Mouse (Mus musculus) embryonic facial prominence, embryonic 11.5 days (tissue): ENCODE results near the gene Acvr2a. TPM values are rescaled to one million over a fixed set of nuclear protein-coding genes. Genes with fewer than 3 reads are reported as not detected.
"Not testable (repeated sequence)": the region's sequence is repeated elsewhere in the genome, so short reads cannot be mapped to it uniquely, and the experiment has no call there.

ENCODE experiments used
- ATAC-seq: fragments of 200-750 bp; cut with Nextera tagmentation; replicated peaks from 2 replicates; pipeline ENCODE4 v1.8.0; 2017; ENCODE audit warnings: low read depth; ENCODE audit not compliant: insufficient number of reproducible peaks, low FRiP score, low TSS enrichment
- DNase-seq: peaks from one replicate; pipeline ENCODE4 v3.0.0-alpha.2; 2015; ENCODE audit warnings: low spot score
- H3K27ac ChIP-seq: fragments of 300-500 bp; sonication (generic); replicated peaks from 2 replicates; pipeline ENCODE4 v1.5.1; 2014; ENCODE audit warnings: mild to moderate bottlenecking, low read depth, low read length, control low read depth
- H3K27me3 ChIP-seq: fragments of 300-500 bp; sonication (generic); 2 replicates; pipeline ENCODE4 v1.6.1; 2014; ENCODE audit warnings: mild to moderate bottlenecking, low read length, moderate library complexity, mixed read lengths; ENCODE audit not compliant: control insufficient read depth, insufficient read depth
- H3K36me3 ChIP-seq: fragments of 300-500 bp; sonication (generic); replicated peaks from 2 replicates; pipeline ENCODE4 v1.6.1; 2014; ENCODE audit warnings: low read depth, mild to moderate bottlenecking, low read length, moderate library complexity, mixed read lengths; ENCODE audit not compliant: control insufficient read depth, insufficient read depth
- H3K4me1 ChIP-seq: fragments of 300-500 bp; sonication (generic); 2 replicates; pipeline ENCODE4 v1.6.1; 2014; ENCODE audit warnings: low read length, mixed read lengths; ENCODE audit not compliant: control insufficient read depth, insufficient read depth
- H3K4me2 ChIP-seq: fragments of 300-500 bp; sonication (generic); 2 replicates; pipeline ENCODE4 v1.6.1; 2014; ENCODE audit warnings: low read depth, mild to moderate bottlenecking, control low read depth, low read length, moderate library complexity
- H3K4me3 ChIP-seq: fragments of 300-500 bp; sonication (generic); 2 replicates; pipeline ENCODE4 v1.5.1; 2014; ENCODE audit warnings: low read depth, low read length, control low read depth
- H3K9ac ChIP-seq: fragments of 300-500 bp; sonication (generic); replicated peaks from 2 replicates; pipeline ENCODE4 v1.6.1; 2014; ENCODE audit warnings: mild to moderate bottlenecking, control low read depth, low read length
- H3K9me3 ChIP-seq: fragments of 300-500 bp; sonication (generic); replicated peaks from 2 replicates; pipeline ENCODE4 v1.6.1; 2016; ENCODE audit warnings: mild to moderate bottlenecking, low read length, inconsistent platforms, mixed read lengths; ENCODE audit not compliant: control insufficient read depth
- WGBS: fragments of 180-500 bp; shearing (Covaris S2); extraction: QIAGEN DNeasy Blood & Tissue Kit; methylation state at CpG from one replicate; pipeline ENCODE4 v1.1.7; 2014; 5-methylcytosine and 5-hydroxymethylcytosine counted together
- polyA plus RNA-seq: library from polyadenylated mRNA; unstranded; fragments of >200 nt; fragmentation: Nextera tagmentation; extraction: Ambion mirVana; gene quantifications from 2 replicates; pipeline ENCODE4 v1.2.1, GENCODE M21; 2014

Acvr2a gene
- polyA plus RNA-seq, 1 experiment from 2014 or later, result 34.7 TPM

DNA sequence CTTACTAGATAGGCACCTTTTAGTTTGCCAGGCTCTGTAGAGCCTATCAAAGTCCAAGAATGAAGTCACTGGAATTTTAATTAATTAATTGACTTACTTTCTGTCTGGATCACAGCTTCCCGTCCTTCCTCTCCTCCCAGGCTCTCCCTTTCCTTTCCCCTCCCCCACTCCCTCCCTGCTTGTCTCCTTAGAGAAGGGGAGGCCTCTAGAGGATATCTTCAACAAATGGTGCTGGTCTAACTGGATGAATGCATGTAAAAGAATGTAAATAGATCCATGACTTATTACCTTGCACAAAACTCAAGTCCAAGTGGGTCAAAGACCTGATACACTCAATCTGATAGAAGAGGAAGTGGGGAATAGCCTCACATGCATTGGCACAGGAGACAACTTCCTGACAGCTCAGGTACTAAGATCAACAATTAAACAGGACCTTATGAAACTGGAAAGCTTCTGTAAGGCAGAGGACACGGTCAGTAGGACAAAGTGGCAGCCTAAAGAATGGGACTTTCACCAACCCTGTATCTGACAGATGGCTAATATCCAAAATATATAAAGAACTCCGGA is 20.1 kb downstream of the Acvr2a start:
- no peak for DNase-seq
- Histone ChIP-seq H3K4me1 (no peaks in the 10 kb centered on the region), H3K36me3 (no peaks in the 10 kb centered on the region), H3K9me3 (no peaks in the 10 kb centered on the region), H3K27me3 (no peaks in the 10 kb centered on the region), H3K27ac (no peak overlapping the region), H3K4me3 (no peak overlapping the region), H3K9ac (no peak overlapping the region), H3K4me2 (no peak overlapping the region)
- 62% methylated on average over 3 of the region's 3 CpGs for WGBS
- ATAC-seq, result no peak

DNA sequence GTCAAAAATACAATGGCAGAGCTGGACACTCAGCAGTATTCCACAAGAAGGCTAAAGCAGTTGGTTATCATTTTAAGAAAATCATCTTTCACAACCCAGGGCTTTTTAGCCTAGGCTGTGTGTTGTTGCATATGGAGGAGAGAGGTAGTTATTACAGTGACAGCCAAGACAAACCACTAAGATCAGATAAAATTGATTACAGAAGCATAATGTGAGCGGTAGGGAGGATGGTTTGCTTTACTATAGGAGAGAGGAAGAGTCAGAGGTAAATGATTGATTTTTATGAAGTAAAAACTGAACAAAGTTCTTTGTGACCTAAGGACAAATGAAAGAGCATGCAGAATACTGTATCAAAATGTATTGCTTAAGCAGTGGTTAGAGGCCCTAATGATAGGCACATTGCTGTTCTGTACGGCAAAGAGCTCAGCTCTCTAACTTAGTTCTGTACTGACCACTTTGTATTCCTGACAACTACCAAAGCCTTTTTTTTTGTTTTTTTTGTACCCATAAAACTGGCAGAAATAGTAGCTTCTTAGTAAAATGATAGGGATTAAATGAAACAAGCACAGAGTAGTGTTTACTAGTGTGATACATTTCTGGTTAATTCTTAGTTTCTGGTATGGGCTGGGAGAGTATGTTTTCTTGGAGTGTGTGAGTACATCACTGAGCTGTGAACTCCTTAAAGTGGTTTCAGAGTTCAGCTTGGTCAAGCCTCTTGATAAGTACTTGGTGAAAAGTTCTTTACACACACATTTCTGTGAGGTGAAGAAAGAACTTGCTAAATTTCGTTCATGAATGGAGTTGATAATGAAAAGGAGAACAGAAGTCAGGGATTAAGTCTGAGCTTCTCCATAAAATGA is 27.9 kb downstream of the Acvr2a start:
- H3K27me3 ChIP-seq, result no peaks in the 10 kb centered on the region
- no peaks in the 10 kb centered on the region for H3K9me3 ChIP-seq
- no peak overlapping the region for H3K27ac ChIP-seq
- no peak overlapping the region for H3K4me3 ChIP-seq
- no peak overlapping the region for H3K4me2 ChIP-seq
- DNase-seq (no peak), ATAC-seq (no peak)
- no peak overlapping the region for H3K9ac ChIP-seq
- H3K36me3 ChIP-seq, result no peaks in the 10 kb centered on the region
- H3K4me1 ChIP-seq, result no peaks in the 10 kb centered on the region
- 81% methylated on average over 3 of the region's 3 CpGs for WGBS

DNA sequence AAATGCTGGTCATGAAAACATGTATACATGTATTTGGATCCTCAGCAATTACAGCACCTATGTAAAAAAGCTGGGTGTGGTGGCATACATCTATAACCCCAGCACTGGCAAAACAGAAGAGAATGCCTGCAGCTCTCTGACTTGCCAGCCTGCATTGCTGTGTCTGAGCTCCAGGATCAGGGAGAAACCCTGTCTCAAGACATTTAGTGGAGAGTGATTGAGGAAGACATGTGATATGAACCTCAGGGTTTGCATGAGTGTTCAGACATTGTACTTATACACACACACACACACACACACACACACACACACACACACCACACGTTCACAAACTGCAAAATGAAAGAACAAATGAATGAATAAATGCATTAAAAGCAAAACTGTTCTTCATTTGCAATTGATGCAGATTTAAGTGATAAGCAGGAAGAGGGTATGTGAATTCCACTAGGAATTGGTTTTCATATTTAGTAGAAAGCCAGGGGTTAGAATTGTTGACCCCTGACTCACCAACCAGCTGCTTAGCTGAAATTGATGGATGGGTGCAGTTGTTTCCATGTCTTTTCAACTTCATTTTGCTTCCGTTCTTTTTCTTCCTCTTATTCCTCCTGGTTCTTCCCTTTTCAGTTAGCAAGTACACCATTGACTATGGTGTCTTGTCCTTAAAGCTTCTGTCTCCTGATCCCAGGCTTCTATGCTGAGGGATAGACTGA is 32.9 kb downstream of the Acvr2a start:
- no peak overlapping the region for H3K9ac ChIP-seq
- no peak overlapping the region for H3K4me3 ChIP-seq
- no peaks in the 10 kb centered on the region for H3K27me3 ChIP-seq
- no peaks in the 10 kb centered on the region for H3K4me1 ChIP-seq
- 58% methylated on average over 2 of the region's 2 CpGs for WGBS
- no peak overlapping the region for H3K27ac ChIP-seq
- ATAC-seq (no peak), DNase-seq (no peak)
- no peaks in the 10 kb centered on the region for H3K36me3 ChIP-seq
- H3K9me3 ChIP-seq, result no peaks in the 10 kb centered on the region
- H3K4me2 ChIP-seq, result no peak overlapping the region

- H3K4me2 ChIP-seq, H3K9ac ChIP-seq, H3K4me1 ChIP-seq, H3K27me3 ChIP-seq, ATAC-seq, DNase-seq, H3K36me3 ChIP-seq, H3K4me3 ChIP-seq, H3K27ac ChIP-seq, H3K9me3 ChIP-seq: not testable (repeated sequence)
- WGBS, result 93% methylated on average over 6 of the region's 6 CpGs
These were observed 51.7 kb downstream of the Acvr2a start for GRCm38 (mm10) chr2:48865596-48865995.

- 90% methylated on average over 5 of the region's 5 CpGs for WGBS
- ATAC-seq, result no peak
These were observed 54.4 kb downstream of the Acvr2a start for GRCm38 (mm10) chr2:48868199-48868913.

DNA sequence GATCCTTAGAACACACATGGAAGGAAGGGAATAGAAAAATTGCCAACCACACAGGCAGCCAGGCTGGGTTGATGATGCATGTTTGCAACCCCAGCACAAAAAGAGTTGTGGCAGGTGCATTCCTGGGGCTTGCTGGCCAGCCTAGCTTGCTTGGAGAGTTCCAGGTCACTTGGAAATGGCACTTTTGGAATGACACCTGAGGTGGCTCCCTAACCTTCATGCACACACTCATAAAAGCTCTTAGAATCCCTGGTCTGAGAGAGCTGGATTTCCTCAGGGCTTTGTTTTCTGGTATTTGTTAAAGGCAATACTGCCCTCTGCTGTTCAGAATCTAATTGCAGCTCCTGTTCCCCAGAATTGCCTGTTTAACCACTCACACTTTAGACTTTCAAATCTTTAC is 72.0 kb downstream of the Acvr2a start:
- no peak for ATAC-seq
- no peaks in the 10 kb centered on the region for H3K4me1 ChIP-seq
- peak; percentile 85 for DNase-seq
- H3K9ac ChIP-seq, result no peak overlapping the region
- H3K4me2 ChIP-seq, result no peak overlapping the region
- H3K9me3 ChIP-seq, result no peaks in the 10 kb centered on the region
- H3K27ac ChIP-seq, result no peak overlapping the region
- no peaks in the 10 kb centered on the region for H3K36me3 ChIP-seq
- H3K4me3 ChIP-seq, result no peak overlapping the region
- no peaks in the 10 kb centered on the region for H3K27me3 ChIP-seq

More at GRCm38 (mm10) chr2:48868199-48868913, 54.4 kb downstream of the Acvr2a start:
- no peak overlapping the region for H3K4me2 ChIP-seq
- H3K9me3 ChIP-seq, result no peaks in the 10 kb centered on the region
- no peak for DNase-seq
- no peaks in the 10 kb centered on the region for H3K27me3 ChIP-seq
- no peak overlapping the region for H3K27ac ChIP-seq
- no peaks in the 10 kb centered on the region for H3K4me1 ChIP-seq
- H3K9ac ChIP-seq, result no peak overlapping the region
- no peak overlapping the region for H3K4me3 ChIP-seq
- no peaks in the 10 kb centered on the region for H3K36me3 ChIP-seq

- no peaks in the 10 kb centered on the region; the same call in 1 of the 2 replicates for H3K36me3 ChIP-seq
- H3K9me3 ChIP-seq, result no peaks in the 10 kb centered on the region
- DNase-seq, result no peak
These were observed 81.3 kb downstream of the Acvr2a start for GRCm38 (mm10) chr2:48895186-48895585.

More at GRCm38 (mm10) chr2:48895186-48895585, 81.3 kb downstream of the Acvr2a start:
- H3K27me3 ChIP-seq, result no peaks in the 10 kb centered on the region
- H3K4me1 ChIP-seq, result no peaks in the 10 kb centered on the region
- no peak overlapping the region for H3K4me2 ChIP-seq
- H3K4me3 ChIP-seq, result no peak overlapping the region
- WGBS, result 95% methylated on average over 3 of the region's 3 CpGs
- ATAC-seq, result no peak
- no peak overlapping the region for H3K9ac ChIP-seq
- H3K27ac ChIP-seq, result no peak overlapping the region
